Mouse (Mus musculus) erythroblast, adult 5-6 weeks (primary cell): Measurements from ENCODE around the gene Mecom. TPM values are rescaled to one million over a fixed set of nuclear protein-coding genes. Genes with fewer than 3 reads are reported as not detected.
"Not testable (repeated sequence)": the region's sequence is repeated elsewhere in the genome, so short reads cannot be mapped to it uniquely, and the experiment has no call there.

Source experiments
- ATAC-seq: replicated peaks from 2 replicates; pipeline ENCODE4 v1.8.0; 2016; ENCODE audit warnings: moderate number of reproducible peaks, mild to moderate bottlenecking, moderate TSS enrichment, inconsistent platforms; ENCODE audit not compliant: poor library complexity, low FRiP score, severe bottlenecking
- total RNA-seq, 2 experiments: library from RNA; stranded (forward) in 1 of 2; stranded (reverse) in 1 of 2; fragments of 150-400 nt in 1 of 2; fragments of 200-764, 138-1000 nt in 1 of 2; gene quantifications; 2 replicates each; pipeline versions ENCODE4 v1.2.3 to v1.2.4; 2015 to 2017; ENCODE audit warnings: low replicate concordance in 2 of 2

Mecom gene
- total RNA-seq, 2 experiments from 2014 or later, result 0.58 TPM; not detected in 1

DNA sequence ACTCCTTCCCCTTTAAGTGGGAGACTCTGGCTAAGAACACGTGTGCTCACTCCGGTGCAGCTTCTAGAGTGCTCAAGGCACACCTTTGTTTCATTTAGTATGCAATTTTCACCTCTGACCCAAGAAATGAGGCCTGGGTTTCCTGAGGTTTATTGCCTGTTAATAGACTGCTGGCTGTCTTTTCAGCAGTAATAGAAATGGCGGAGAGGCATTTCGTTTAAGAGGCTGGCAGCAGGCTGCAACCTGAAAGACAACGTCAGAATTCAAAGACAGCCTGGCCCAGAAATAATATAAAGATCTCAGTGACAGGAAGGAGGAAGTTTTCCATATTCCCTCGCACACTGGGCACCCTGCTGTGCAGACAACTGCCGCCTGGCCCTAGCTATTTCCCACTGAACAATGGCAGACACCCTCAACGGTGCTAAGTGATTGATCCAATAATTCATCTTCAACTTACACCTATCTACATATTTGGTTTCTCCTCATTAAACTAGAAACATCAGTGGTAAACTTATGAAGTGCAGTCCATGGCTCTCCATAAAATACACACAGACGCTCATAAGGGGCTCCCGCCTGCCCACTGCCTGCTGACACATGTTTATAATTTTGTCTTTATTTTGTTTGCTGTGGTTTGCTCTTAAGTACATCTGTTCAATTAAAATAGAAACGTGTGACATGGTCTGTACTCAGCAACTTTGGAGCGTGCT, 319.7 kb downstream of the Mecom start:
- ATAC-seq, result no peak

DNA sequence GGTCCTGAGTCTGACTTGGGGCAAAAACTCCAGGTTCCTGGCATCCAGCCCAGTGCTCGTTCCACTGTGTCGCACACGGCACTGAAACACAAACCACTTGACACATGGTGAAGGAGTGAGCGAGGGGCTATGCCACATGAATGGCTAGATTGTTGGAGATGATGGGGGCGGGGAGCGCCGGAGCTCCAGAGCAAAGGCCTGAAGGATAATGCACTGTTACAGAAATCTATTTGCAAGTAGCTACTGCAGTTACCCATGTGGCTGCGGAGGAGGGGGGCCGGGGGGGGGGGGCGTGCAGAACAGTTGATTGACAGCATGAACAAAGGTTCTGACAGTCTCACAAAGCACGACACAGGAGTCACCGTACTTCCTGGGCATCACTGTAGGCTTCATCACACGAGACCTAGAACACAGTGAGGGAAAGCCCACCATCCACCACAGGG, 320.9 kb downstream of the Mecom start:
- ATAC-seq, result no peak

DNA sequence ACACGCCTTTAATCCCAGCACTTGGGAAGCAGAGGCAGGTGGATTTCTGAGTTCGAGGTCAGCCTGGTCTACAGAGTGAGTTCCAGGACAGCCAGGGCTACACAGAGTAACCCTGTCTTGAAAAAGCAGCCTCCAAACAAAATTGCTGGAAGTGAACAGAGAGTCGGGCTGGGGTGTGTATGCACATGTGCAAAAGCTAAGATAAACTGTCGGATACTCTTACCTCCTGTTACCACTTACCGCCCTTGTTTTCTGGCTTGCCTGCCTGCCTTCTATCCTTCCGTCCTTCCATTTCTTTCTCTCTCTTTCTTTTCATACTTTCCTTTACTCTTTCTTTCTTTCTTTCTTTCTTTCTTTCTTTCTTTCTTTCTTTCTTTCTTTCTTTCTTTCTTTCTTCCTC, 322.6 kb downstream of the Mecom start:
- ATAC-seq, result not testable (repeated sequence)

DNA sequence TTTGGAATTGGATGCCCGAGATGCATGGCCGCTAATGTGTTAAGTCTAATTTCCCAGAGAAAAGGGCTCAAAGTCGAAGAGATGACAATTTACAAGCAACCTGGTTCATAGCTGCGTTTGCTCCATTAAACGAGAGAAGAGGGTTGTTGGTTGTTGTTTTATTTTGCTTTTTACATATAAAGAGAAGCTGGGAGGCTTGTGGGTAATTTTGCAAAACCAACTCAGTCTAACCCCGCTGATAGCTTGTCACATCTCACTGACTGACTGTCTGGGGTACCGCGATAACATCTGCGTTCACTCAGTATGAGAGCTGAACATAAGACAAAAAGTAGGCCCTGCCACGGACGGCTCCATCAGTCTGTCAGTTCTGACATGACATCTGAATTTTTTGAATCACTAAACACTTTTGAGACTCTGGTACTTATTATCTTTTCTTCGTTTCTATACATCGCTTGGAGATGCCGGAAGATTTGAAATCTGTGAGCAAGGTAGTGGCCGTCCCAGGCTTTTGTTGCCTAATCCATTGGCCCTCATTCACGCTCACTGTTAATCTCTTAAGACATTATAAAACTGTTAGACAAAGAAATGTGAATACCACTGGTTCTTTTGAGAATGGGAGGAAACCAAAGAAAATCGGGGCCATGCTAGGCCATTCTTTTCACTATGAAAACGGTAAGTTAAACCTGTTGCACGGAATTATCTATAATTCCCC, 327.0 kb downstream of the Mecom start:
- ATAC-seq, result no peak

DNA sequence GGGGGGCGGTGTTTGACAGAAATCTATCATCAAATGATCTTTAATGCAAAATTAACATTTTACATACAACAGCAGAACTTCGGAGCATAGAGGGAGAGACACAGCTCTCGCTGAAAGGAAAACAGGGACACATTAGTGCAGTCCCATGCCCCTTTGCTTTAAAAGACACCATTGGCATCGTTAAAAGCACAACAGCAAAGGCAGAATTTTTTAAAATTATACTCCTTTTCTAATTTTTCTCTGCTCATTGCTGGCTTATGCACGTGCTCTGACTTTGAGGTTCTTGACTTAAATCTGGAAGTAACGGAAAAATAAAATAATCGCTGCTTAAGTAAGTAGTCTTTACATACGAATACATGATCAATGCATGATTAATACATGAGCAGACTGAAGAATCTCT, 327.9 kb downstream of the Mecom start:
- no peak for ATAC-seq

DNA sequence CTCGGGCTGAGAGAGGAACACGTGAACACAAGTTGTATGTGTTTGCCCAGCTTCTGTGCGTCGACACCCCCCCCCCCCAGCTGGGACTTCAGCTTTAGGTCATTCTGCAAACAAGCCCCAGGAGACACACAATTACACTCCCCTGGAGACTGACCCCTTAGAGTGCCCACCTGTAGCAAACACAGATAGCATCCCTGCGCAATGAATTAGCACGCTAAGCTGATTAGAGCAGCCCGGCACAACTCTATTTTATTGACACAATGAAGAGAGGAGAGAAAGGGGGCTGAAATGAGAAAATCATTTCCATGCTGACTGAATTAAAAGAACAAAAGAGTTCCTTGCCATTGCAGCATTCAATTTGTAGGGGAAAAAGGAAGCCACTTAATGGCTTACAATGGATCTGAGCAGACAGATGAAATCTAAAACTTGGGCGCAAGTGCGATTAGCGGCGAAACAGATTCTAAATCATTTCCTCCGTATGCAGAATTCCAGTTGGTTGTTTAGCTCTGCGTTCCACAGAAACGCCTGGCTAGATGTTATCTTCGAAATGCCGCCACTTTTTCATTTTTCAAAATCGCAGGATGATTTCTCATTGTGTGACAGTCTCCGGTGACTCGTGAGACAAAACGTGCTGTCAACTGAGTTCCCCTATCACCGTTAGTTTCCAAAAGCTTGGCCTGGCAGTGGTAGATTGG, 328.5 kb downstream of the Mecom start:
- no peak for ATAC-seq

DNA sequence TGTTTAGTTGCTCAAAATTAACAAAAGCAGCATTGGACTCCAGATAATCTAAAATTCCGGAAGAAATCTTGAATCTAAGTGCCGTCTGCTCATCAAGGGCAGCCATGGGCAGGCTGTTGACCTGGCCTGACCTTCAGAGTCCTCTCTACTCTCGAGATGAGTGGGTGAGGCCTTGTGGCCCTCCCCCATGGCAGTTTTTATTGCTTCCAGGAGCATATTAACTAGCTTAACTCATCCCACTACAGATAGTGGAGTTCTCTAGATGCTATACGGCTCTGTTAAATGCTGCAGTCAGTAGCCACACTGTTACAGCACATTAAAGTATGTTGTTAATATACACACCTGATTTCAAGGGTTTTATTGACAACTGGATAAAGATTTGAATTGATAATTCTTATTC, 333.2 kb downstream of the Mecom start:
- no peak for ATAC-seq

DNA sequence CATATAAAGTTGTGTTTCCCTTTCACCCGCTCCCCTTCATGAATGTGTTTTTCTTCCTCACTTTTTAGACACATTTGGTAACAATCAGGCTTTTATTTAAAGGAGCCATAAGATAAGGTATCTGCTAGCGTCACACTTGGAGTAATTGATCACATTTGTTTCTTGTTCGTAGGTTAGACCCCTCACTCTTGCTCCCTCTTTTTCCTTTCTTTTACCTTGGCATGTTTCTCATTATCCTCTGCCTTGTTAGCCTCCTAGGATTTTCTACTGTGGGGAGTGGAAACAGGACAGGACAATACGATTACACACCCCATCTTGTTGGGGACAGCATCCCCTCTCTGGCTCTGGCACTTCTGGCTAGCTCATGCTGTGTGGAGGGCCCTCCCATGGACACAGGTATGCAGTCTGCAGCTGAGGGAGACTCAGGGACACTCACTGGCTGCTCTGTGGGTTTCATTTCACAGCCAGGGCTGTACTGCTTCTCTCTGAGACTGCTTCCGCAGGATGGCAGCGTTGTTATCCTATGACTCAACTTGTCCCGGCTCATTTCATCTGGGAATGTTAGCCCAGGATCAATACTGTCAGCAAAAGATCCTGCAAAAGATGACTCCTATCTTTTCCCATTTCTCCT, 334.2 kb downstream of the Mecom start:
- no peak for ATAC-seq

DNA sequence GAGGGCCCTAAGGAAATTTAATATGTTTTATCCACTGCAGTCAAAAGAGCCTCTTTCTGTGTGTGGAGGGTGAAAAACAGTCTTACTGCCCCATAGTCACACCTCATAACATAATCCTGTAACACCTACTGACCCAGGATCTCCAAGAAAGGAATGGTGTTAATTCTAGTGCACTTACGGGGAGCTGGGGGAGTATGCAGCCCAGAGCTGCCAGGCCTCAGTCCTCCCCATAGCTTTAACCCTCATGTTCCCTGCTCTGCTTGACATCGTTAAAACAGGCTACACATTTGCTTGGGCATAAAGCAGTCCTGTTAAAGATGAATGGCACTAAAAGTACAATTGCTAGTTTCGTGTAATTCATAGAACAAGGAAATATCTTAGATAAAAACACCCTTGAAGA, 335.0 kb downstream of the Mecom start:
- no peak for ATAC-seq

DNA sequence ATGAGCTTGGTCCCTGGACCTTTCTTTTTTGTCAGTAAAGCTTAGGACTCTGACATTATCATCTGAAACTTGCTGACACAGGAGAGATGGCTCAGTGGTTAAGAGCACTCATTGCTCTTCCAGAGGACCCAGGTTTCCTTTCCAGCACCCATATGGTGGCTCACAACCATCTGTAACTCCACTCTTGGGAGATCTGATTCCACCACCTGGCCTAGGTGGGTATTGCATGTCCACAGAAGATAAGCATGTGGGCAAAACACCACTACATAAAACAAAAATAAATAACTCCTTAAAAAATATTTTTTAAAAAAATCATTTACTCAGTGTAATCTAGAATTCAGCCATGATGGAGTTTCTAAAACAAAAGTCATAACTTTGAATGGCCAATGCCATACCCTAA, 338.7 kb downstream of the Mecom start:
- no peak for ATAC-seq

DNA sequence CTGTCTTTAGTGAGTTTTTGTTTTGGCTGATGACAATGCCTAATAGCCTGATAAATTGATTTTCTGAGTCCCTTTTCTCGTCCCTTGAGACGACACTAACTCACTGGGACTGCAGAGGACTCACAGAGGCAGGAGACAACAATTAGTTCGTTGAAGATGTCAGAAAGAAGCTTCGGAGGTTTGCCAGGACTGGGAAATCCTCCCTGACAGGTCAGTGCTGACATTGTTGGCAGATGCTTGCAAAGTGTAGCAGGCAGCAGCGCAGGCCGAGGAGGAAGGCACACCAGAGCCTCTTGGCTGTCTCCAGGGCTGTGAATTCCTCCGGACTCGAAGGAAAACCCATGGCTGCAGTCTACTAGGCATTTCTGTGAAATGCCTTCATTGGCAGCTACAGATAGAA, 339.9 kb downstream of the Mecom start:
- no peak for ATAC-seq

DNA sequence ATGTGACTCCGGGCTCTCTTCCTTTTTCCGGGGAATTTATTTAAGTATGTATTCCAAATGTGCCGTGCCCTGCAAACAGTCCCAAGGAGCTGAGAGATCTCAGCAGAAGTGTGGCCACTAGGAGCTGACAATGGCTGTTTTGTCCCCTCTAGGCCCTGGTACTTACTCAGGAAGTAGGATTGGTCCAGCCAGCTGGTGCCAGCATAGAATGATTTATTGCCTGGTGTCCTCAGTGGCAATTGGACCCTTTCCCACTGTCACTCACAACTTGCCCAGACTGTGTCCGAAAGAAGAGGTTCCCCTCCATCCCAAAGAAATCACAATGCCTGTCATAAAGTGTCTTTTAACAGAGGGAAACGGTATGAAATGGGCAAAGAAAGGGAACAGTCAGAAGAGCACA, 340.4 kb downstream of the Mecom start:
- no peak for ATAC-seq

DNA sequence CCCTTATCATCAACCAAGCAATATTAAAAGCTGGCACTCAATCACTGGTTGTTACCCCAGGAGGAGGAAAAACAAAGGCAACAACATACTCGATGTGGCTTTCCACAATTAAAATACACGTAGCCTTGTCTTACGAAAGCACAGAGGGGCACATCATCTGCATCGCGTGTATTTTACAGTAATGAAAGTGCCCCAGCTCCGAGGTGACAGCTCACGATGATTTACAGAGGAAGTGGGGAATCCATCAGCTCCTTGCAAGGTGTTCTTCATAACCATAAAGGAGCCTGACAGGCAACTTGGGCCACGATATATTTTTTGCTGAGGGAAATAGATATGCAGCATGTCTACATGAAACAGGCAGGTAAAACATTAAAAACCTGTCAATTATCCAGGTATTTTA, 341.7 kb downstream of the Mecom start:
- no peak for ATAC-seq

DNA sequence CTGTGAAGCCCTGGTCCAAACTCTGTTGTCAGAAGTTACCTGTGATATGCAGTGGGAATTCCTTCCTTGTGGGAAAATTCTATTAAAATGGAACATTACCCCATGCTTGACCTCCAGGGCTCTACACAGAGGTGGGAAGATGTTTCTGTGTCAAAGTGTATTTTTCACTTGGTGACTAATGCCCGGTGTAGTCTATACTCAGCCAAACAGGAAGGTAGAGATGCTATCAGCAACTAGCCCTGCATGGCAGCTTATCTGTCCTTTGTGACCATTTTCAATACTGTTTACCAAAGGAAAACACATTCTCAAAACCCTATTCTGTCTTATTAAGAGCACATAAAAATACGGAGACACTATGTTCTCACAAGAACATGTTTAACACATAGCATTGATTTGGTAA, 344.0 kb downstream of the Mecom start:
- no peak for ATAC-seq

DNA sequence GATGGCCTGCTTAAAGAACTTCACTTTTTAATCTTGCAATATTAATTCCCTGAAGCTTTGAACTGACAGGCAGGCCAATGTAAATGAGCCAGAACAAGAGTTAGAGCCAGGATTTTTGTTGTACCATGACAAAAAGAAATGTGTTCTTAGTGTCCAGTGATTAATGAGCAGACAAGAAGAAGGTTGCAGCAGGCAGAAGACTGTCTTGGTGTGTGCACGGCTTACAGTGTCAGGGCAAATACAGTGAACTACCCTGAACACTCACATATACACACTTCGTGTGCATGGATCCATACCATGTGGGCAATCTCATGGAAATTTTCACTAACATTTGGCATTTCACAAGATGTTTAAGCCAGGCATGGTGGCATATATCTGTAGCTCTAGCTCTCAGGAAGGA, 349.0 kb downstream of the Mecom start:
- no peak for ATAC-seq

DNA sequence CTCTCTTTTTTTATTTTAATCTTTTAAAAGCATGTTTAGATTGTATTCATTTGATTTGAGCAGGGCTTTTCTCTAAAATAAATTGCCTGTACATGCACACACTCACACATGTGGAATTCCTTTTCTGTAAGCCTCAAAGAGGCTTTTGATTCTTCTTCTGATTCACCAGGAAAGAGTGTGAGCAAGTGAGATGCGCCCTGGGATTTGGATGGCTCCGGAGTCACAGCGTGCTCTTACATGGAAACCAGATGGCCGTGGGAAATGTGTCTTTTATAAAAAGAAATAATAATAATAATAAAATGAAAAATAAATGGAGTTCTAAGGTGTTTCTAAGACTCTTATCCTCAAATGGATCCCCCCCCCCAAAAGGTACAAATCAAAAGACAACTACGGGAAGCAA, 349.6 kb downstream of the Mecom start:
- ATAC-seq, result no peak

DNA sequence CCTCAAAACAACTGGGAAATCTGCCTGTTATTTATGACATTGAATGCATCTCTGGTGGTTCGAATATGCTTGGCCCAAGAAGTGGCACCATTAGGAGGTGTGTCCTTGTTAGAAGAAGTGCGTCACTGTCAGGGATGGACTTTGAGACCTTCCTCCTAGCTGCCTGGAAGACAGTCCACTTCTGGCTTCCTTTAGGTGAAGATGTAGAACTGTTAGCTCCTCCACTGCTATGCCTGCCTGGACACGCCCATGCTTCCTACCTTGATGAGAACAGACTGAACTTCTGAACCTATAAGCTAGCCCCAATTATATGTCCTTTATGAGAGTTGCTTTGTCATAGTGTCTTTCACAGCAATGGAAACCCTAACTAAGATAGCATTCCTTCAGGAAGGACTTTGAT, 352.6 kb downstream of the Mecom start:
- ATAC-seq, result no peak

DNA sequence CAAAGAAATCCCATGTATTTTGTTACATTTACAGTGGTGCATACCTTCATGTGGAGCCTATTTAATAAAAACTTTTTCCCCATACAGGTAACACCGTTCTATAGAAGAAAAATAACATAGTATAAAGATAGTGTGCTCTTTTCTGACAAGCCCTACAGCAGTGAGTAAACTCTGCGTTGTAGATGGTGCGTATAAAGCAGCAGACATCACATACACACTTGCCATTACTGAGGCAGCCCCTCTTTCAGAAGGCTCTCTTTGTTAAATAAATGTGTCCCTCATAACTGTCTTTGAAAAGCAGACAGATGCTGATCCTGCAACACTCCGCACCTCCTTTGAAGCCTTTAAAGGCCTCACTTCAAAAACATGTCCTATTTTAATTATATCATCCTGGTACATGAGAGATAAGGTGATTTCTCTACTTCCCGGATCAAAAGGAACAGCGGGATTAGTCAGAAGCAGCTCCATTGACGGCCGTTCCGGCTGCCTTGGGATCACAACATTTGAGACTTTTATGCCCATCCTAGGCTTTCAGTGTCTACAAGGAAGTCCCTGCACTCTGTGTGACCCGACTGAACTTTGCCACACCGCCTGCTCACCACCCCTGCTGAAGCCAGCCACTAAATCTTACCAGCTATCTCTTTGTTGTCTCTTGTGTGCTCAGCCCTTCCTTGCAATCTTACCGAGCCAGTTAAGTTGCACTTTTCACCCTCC, 355.4 kb downstream of the Mecom start:
- ATAC-seq, result no peak

DNA sequence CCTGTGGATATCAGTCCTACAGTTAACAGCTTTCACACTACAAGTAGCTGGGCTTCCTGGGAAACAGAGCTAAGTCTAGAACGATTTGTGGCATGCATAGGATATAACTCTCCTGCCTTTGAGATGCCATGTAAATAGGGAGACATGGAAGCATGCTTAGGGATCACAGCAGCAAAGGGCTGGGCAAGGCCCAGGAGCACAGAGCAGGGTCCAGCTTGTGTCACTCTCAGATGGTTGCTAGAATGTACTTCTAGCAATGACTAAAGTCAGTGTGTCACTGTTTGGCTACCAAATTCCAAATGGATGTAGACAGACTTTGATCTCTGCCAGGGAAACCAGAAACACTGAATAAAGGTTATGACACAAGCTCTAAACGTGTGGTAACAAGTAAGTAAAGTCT, 358.5 kb downstream of the Mecom start:
- no peak for ATAC-seq
